Mouse (Mus musculus): ENCODE measurements around the gene Pop7. TPM values are rescaled to one million over a fixed set of nuclear protein-coding genes. Genes with fewer than 3 reads are reported as not detected.

Gene Pop7
- 43.3 TPM for polyA plus RNA-seq (2017; shearing (Covaris generic))

DNA sequence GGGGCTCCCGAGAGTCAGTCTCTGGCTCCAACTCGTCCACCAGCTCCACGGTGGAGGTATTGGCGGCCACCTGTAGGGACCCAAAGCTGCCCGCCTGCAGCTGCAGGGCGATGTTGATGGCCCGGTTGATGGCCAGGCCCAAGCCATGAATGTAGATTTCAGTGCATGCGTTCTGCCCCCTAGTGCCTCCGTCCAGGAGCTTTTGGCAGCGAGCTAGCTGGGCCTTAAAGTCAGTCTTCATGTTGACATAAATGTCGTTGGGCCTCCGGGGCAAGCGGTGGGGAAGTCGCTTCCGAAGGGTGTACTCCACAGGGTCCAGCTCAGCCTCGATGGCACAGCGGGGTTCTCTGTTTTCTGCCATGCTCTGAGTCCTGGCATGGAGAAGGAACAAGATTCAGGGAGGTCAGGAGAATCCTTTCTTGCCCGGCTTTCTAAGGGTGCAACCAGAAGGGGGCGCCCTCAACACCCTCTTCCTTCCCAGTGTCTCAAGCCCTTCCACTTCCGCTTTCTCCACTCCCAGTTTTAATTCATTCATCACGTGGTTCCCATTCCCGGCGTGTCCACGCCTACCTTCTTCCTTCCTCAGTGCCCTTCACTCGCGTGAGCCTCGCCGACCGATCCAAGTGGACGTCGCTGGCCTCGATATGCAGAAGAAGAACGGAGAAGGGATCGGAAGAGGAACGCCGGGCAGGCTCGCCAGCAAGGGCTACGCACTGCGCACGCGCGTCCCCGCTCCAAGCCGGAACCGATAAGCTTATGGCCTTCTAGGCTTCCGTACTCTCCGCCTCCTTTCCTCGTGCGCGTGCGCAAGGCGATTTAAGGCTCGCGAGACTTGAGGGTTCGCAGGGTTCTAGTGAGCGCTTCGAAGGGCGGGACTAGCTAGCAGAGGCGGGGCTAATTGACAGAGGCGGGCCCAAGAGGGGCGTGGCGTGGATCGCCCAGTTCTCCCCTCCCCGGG is at the start of gene Pop7:
TSS of gene Pop7 (minus strand) at position 810 of the 958 bp plus-strand sequence.

GRCm38 (mm10) chr5:137533117-137533827 is 31.0 kb upstream of the Pop7 start, which contains the start of the genes Epo and Gnb2:
Gene Epo (minus strand): TSS chr5:137533242.
Gene Gnb2 (minus strand): TSS chr5:137533510.

DNA sequence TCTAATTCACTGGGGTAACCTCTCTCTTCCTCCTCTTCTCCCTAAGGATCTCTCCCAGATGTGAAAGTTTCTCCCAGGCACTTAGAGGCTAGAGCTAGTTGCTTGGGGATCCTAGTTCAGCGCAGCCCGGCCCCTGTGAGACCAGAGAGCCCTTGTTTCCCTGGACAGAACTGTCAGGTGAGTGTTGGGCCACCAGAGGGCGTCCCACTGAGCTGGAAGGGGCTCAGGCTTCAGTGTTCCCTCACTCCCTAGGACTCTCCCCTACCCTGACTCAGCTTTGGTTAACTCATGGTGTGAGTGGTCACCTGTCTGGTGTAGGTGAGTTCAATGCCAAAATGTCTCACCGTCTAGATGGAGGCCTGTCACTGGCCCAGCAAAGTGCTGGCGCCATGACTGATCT is 16.1 kb upstream of the Pop7 start, which contains the start of gene Gigyf1:
TSS of gene Gigyf1 (plus strand) at position 113 of the 400 bp plus-strand sequence.

GRCm38 (mm10) chr5:137476964-137477363 is 25.4 kb downstream of the Pop7 start, which contains the start of gene Zan:
Gene Zan (minus strand): TSS chr5:137477064.

Other genes with a start within 250 kb of the Pop7 start
- gene Ache, start 215.0 kb downstream of the Pop7 start, polyA plus RNA-seq (2017; shearing (Covaris generic)) = 0.10 TPM
- 1.7 TPM for gene Ufsp1, start 207.9 kb downstream of the Pop7 start, polyA plus RNA-seq (2017; shearing (Covaris generic))
- 97.7 TPM for gene Srrt, start 194.8 kb downstream of the Pop7 start, polyA plus RNA-seq (2017; shearing (Covaris generic))
- 4.6 TPM for gene Trip6, start 188.1 kb downstream of the Pop7 start, polyA plus RNA-seq (2017; shearing (Covaris generic))
- 24.8 TPM for gene Slc12a9, start 168.9 kb downstream of the Pop7 start, polyA plus RNA-seq (2017; shearing (Covaris generic))
- not detected for gene Ephb4, start 152.4 kb downstream of the Pop7 start, polyA plus RNA-seq (2017; shearing (Covaris generic))
- 0.36 TPM for gene Zan, start 25.5 kb downstream of the Pop7 start, polyA plus RNA-seq (2017; shearing (Covaris generic))
- 19.5 TPM for gene Gigyf1, start 16.0 kb upstream of the Pop7 start, polyA plus RNA-seq (2017; shearing (Covaris generic))
- not detected for gene Epo, start 30.7 kb upstream of the Pop7 start, polyA plus RNA-seq (2017; shearing (Covaris generic))
- gene Gnb2, start 31.0 kb upstream of the Pop7 start, polyA plus RNA-seq (2017; shearing (Covaris generic)) = 311 TPM
- not detected for gene Actl6b, start 51.0 kb upstream of the Pop7 start, polyA plus RNA-seq (2017; shearing (Covaris generic))
- 1.1 TPM for gene Tfr2, start 67.3 kb upstream of the Pop7 start, polyA plus RNA-seq (2017; shearing (Covaris generic))
- gene Mospd3, start 98.5 kb upstream of the Pop7 start, polyA plus RNA-seq (2017; shearing (Covaris generic)) = 95.7 TPM
- gene Pcolce, start 111.3 kb upstream of the Pop7 start, polyA plus RNA-seq (2017; shearing (Covaris generic)) = 2.3 TPM
- gene Fbxo24, start 126.5 kb upstream of the Pop7 start, polyA plus RNA-seq (2017; shearing (Covaris generic)) = 0.73 TPM
- 319 TPM for gene Lrch4, start 126.6 kb upstream of the Pop7 start, polyA plus RNA-seq (2017; shearing (Covaris generic))
- 77.8 TPM for gene Gm20605, start 126.7 kb upstream of the Pop7 start, polyA plus RNA-seq (2017; shearing (Covaris generic))
- 139 TPM for gene Sap25, start 138.8 kb upstream of the Pop7 start, polyA plus RNA-seq (2017; shearing (Covaris generic))
- gene Irs3, start 143.2 kb upstream of the Pop7 start, polyA plus RNA-seq (2017; shearing (Covaris generic)) = not detected
- gene Agfg2, start 182.2 kb upstream of the Pop7 start, polyA plus RNA-seq (2017; shearing (Covaris generic)) = 28.0 TPM
- 1.9 TPM for gene Nyap1, start 239.1 kb upstream of the Pop7 start, polyA plus RNA-seq (2017; shearing (Covaris generic))
- 387 TPM for gene Tsc22d4, start 243.2 kb upstream of the Pop7 start, polyA plus RNA-seq (2017; shearing (Covaris generic))

Data from CD4-positive, CD25-positive, alpha-beta regulatory T cell (primary cell).